Mouse (Mus musculus) forebrain, embryonic 14.5 days (tissue): ENCODE results near the gene Rpl22l1. TPM values are rescaled to one million over a fixed set of nuclear protein-coding genes. Genes with fewer than 3 reads are reported as not detected.
A peak's percentile ranks its signal among the peaks of the same experiment; 100 is the strongest.
"Not testable (repeated sequence)": the region's sequence is repeated elsewhere in the genome, so short reads cannot be mapped to it uniquely, and the experiment has no call there.

Experiments used
- ATAC-seq: fragments of 200-750 bp; cut with Nextera tagmentation; 2 replicates; pipeline ENCODE4 v1.8.0; 2017; ENCODE audit warnings: mild to moderate bottlenecking, moderate library complexity
- DNase-seq: peaks from one replicate; pipeline ENCODE4 v3.0.0-alpha.2; 2015; ENCODE audit warnings: low spot score
- H3K27ac ChIP-seq: fragments of 300-500 bp; sonication (generic); 2 replicates; pipeline ENCODE4 v1.5.1; 2014; ENCODE audit warnings: low read depth, mild to moderate bottlenecking, control low read depth, low read length, moderate library complexity
- H3K27me3 ChIP-seq: fragments of 300-500 bp; sonication (generic); replicated peaks from 2 replicates; pipeline ENCODE4 v1.6.1; 2014; ENCODE audit warnings: low read length, control low read depth, mixed read lengths; ENCODE audit not compliant: control insufficient read depth, insufficient read depth
- H3K36me3 ChIP-seq: fragments of 300-500 bp; sonication (generic); 2 replicates; pipeline ENCODE4 v1.6.1; 2014; ENCODE audit warnings: low read length, control low read depth; ENCODE audit not compliant: control insufficient read depth, insufficient read depth
- H3K4me1 ChIP-seq: fragments of 300-500 bp; sonication (generic); 2 replicates; pipeline ENCODE4 v1.6.1; 2014; ENCODE audit warnings: antibody characterized with exemption, low read length, control low read depth; ENCODE audit not compliant: control insufficient read depth, insufficient read depth
- H3K4me2 ChIP-seq: fragments of 300-500 bp; sonication (generic); 2 replicates; pipeline ENCODE4 v1.6.1; 2014; ENCODE audit warnings: mild to moderate bottlenecking, control low read depth, low read length
- H3K4me3 ChIP-seq: fragments of 300-500 bp; sonication (generic); 2 replicates; pipeline ENCODE4 v1.5.1; 2014; ENCODE audit warnings: low read depth, low read length, control low read depth
- H3K9ac ChIP-seq: fragments of 300-500 bp; sonication (generic); 2 replicates; pipeline ENCODE4 v1.6.1; 2014; ENCODE audit warnings: mild to moderate bottlenecking, low read length, control low read depth, moderate library complexity
- H3K9me3 ChIP-seq: fragments of 300-500 bp; sonication (generic); replicated peaks from 2 replicates; pipeline ENCODE4 v1.6.1; 2016; ENCODE audit warnings: low read length, control low read depth, mixed read lengths; ENCODE audit not compliant: control insufficient read depth
- WGBS: fragments of 180-500 bp; shearing (Covaris S2); extraction: QIAGEN DNeasy Blood & Tissue Kit; methylation state at CpG from one replicate; pipeline ENCODE4 v1.1.7; 2014; 5-methylcytosine and 5-hydroxymethylcytosine counted together
- polyA plus RNA-seq: library from polyadenylated mRNA; unstranded; fragments of >200 nt; fragmentation: Nextera tagmentation; extraction: Ambion mirVana; gene quantifications from 2 replicates; pipeline ENCODE4 v1.2.1, GENCODE M21; 2014

The Rpl22l1 gene
- polyA plus RNA-seq = 233 and 285 TPM in 2 replicates

GRCm38 (mm10) chr3:28805301-28806097 lies at the start of gene Rpl22l1:
Gene Rpl22l1, plus strand, starts transcription at chr3:28805436.
- WGBS = under 1% methylated on average over 71 of the region's 72 CpGs
- H3K4me2 ChIP-seq = peak within 1 kb of the TSS; percentile 69
- DNase-seq = peak; percentile 99
- peak; percentile 100 for ATAC-seq
- no peaks in the 10 kb centered on the region for H3K9me3 ChIP-seq
- H3K36me3 ChIP-seq = peaks cover 22% of the 10 kb centered on the region
- H3K27me3 ChIP-seq = no peaks in the 10 kb centered on the region
- peak within 1 kb of the TSS; percentile 80 for H3K9ac ChIP-seq
- H3K4me1 ChIP-seq = peaks cover 9% of the 10 kb centered on the region
- H3K27ac ChIP-seq = peak within 1 kb of the TSS; percentile 82
- H3K4me3 ChIP-seq = peak within 1 kb of the TSS; percentile 83

DNA sequence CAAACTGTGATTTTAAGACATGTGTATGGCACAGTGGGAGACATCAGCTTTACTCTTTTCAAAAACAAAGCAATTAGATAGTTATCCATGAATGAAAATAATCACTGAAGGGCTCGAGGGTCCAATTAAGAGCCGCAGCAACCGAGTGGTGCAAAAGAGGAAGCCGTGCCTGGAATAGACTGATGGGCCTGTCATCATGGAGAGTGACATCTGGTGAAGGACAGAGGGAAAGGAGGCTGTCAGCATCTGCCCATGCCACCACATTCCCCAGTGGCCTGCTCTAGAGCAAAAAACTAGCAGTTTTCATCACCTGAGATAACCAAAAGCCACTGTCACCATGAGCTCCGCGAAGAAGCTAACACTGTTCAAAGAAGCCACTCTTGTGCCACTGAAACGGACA lies 49.8 kb upstream of the Rpl22l1 start:
- no peak overlapping the region for H3K27ac ChIP-seq
- 56% methylated on average over 7 of the region's 7 CpGs for WGBS
- DNase-seq (peak; percentile 11), ATAC-seq (0 out of 2 replicates have a peak, but pooled peaks have one; percentile 26)
- no peaks in the 10 kb centered on the region for H3K4me1 ChIP-seq
- H3K36me3 ChIP-seq = no peaks in the 10 kb centered on the region
- H3K9me3 ChIP-seq = no peaks in the 10 kb centered on the region
- H3K9ac ChIP-seq = no peak overlapping the region
- H3K27me3 ChIP-seq = no peaks in the 10 kb centered on the region
- no peak overlapping the region for H3K4me2 ChIP-seq
- no peak overlapping the region for H3K4me3 ChIP-seq

GRCm38 (mm10) chr3:28761225-28761789 lies 43.9 kb upstream of the Rpl22l1 start:
- DNase-seq (no peak), ATAC-seq (no peak)
- Histone ChIP-seq H3K4me2 (no peak overlapping the region), H3K4me1 (no peaks in the 10 kb centered on the region), H3K9me3 (no peaks in the 10 kb centered on the region), H3K27me3 (no peaks in the 10 kb centered on the region), H3K9ac (no peak overlapping the region), H3K27ac (no peak overlapping the region), H3K4me3 (no peak overlapping the region), H3K36me3 (no peaks in the 10 kb centered on the region)
- 72% methylated on average over 8 of the region's 8 CpGs for WGBS

GRCm38 (mm10) chr3:28766935-28767334 lies 38.3 kb upstream of the Rpl22l1 start:
- Histone ChIP-seq H3K9ac (no peak overlapping the region), H3K27me3 (no peaks in the 10 kb centered on the region), H3K4me2 (no peak overlapping the region), H3K4me3 (no peak overlapping the region), H3K36me3 (no peaks in the 10 kb centered on the region), H3K27ac (no peak overlapping the region), H3K9me3 (0 out of 2 replicates have a peak, but pooled peaks cover 2% of the 10 kb centered on the region), H3K4me1 (no peaks in the 10 kb centered on the region)
- WGBS = 95% methylated on average over 4 of the region's 4 CpGs
- no peak for DNase-seq
- no peak for ATAC-seq

DNA sequence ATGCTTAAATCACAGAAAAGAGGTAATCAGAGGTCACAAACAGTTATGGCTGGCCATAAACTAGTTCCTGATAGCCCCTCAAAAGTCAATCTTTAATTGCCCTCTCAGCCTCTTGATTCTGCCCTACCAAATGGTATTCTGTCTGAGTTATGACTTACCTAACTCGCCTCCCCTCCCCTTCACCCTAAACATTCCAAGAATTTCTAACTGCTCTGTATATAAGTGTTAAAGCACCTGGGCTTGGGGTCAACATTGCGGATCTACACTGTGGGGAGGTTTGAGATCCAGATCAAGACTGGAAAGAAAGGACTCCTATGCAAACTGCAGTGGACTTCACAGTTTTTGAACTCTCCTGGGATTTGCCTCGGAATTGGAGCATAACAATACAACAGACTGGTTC lies 37.0 kb upstream of the Rpl22l1 start:
- Histone ChIP-seq H3K4me3 (no peak overlapping the region), H3K4me1 (no peaks in the 10 kb centered on the region), H3K9me3 (0 out of 2 replicates have a peak, but pooled peaks cover 2% of the 10 kb centered on the region), H3K4me2 (no peak overlapping the region), H3K36me3 (no peaks in the 10 kb centered on the region), H3K27me3 (no peaks in the 10 kb centered on the region), H3K9ac (no peak overlapping the region), H3K27ac (no peak overlapping the region)
- ATAC-seq = no peak
- no peak for DNase-seq
- 83% methylated on average over 3 of the region's 3 CpGs for WGBS

DNA sequence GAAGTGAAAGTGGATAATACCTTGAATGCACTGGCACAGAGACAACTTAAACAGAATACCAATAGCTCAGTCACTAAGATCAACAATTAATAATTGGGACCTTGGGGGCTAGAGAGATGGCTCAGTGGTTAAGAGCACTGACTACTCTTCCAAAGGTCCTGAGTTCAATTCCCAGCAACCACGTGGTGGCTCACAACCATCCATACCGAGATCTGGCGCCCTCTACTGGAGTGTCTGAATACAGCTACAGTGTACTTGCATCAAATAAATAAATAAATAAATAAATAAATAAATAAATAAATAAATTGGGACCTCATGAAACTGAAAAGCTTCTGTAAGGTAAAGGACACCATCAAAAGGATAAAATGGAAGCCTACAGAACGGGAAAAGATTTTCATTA lies 32.3 kb upstream of the Rpl22l1 start:
- DNase-seq, H3K9ac ChIP-seq, H3K4me1 ChIP-seq, ATAC-seq, H3K27me3 ChIP-seq, H3K36me3 ChIP-seq, H3K4me2 ChIP-seq, H3K27ac ChIP-seq, H3K4me3 ChIP-seq, H3K9me3 ChIP-seq: not testable (repeated sequence)
- WGBS = 76% methylated on average over 4 of the region's 4 CpGs

- no peak for ATAC-seq
- Histone ChIP-seq H3K4me1 (no peaks in the 10 kb centered on the region), H3K27ac (no peak overlapping the region), H3K9ac (no peak overlapping the region), H3K4me2 (no peak overlapping the region), H3K36me3 (no peaks in the 10 kb centered on the region), H3K27me3 (no peaks in the 10 kb centered on the region), H3K4me3 (no peak overlapping the region), H3K9me3 (no peaks in the 10 kb centered on the region)
- DNase-seq = no peak
- 93% methylated on average over 7 of the region's 7 CpGs for WGBS
These were observed 29.9 kb upstream of the Rpl22l1 start for GRCm38 (mm10) chr3:28775361-28775760.

- Histone ChIP-seq H3K27ac (no peak overlapping the region), H3K4me2 (no peak overlapping the region), H3K4me3 (no peak overlapping the region), H3K9ac (no peak overlapping the region), H3K9me3 (no peaks in the 10 kb centered on the region), H3K4me1 (peaks cover 3% of the 10 kb centered on the region; the same call in 1 of the 2 replicates), H3K27me3 (no peaks in the 10 kb centered on the region), H3K36me3 (no peaks in the 10 kb centered on the region)
- 86% methylated on average over 1 of the region's 1 CpGs for WGBS
- ATAC-seq (no peak), DNase-seq (no peak)
These were observed 29.3 kb upstream of the Rpl22l1 start for GRCm38 (mm10) chr3:28775958-28776357.

GRCm38 (mm10) chr3:28776491-28776890 lies 28.7 kb upstream of the Rpl22l1 start:
- 65% methylated on average over 1 of the region's 1 CpGs for WGBS
- Histone ChIP-seq H3K27me3 (no peaks in the 10 kb centered on the region), H3K9ac (no peak overlapping the region), H3K4me2 (no peak overlapping the region), H3K27ac (no peak overlapping the region), H3K36me3 (no peaks in the 10 kb centered on the region), H3K9me3 (no peaks in the 10 kb centered on the region), H3K4me3 (no peak overlapping the region), H3K4me1 (peaks cover 3% of the 10 kb centered on the region; the same call in 1 of the 2 replicates)
- DNase-seq = no peak
- ATAC-seq = no peak
